Mouse (Mus musculus) liver, embryonic 16.5 days (tissue): Measurements from ENCODE around the gene Clec2g. TPM values are rescaled to one million over a fixed set of nuclear protein-coding genes. Genes with fewer than 3 reads are reported as not detected.
"Not testable (repeated sequence)": the region's sequence is repeated elsewhere in the genome, so short reads cannot be mapped to it uniquely, and the experiment has no call there.

Experiments
- ATAC-seq: fragments of 200-750 bp; cut with Nextera tagmentation; 2 replicates; pipeline ENCODE4 v1.8.0; 2017; ENCODE audit warnings: low read depth, mild to moderate bottlenecking, moderate number of reproducible peaks, moderate library complexity
- H3K27ac ChIP-seq: fragments of 300-500 bp; sonication (generic); 2 replicates; pipeline ENCODE4 v1.5.1; 2014; ENCODE audit warnings: mild to moderate bottlenecking, low read length
- H3K27me3 ChIP-seq: fragments of 300-500 bp; sonication (generic); 2 replicates; pipeline ENCODE4 v1.6.1; 2014; ENCODE audit warnings: low read depth, low read length, mixed read lengths; ENCODE audit not compliant: control insufficient read depth, insufficient read depth
- H3K36me3 ChIP-seq: fragments of 300-500 bp; sonication (generic); 2 replicates; pipeline ENCODE4 v1.6.1; 2014; ENCODE audit warnings: mild to moderate bottlenecking; ENCODE audit not compliant: control insufficient read depth, insufficient read depth
- H3K4me1 ChIP-seq: fragments of 300-500 bp; sonication (generic); 2 replicates; pipeline ENCODE4 v1.6.1; 2014; ENCODE audit warnings: low read depth, low read length, mixed read lengths; ENCODE audit not compliant: control insufficient read depth
- H3K4me2 ChIP-seq: fragments of 300-500 bp; sonication (generic); 2 replicates; pipeline ENCODE4 v1.6.1; 2014; ENCODE audit warnings: low read depth, low read length, mixed read lengths
- H3K4me3 ChIP-seq: fragments of 300-500 bp; sonication (generic); 2 replicates; pipeline ENCODE4 v1.5.1; 2014; ENCODE audit warnings: low read depth, mild to moderate bottlenecking, low read length
- H3K9ac ChIP-seq: fragments of 300-500 bp; sonication (generic); 2 replicates; pipeline ENCODE4 v1.6.1; 2014; ENCODE audit warnings: low read depth, low read length
- H3K9me3 ChIP-seq: fragments of 300-500 bp; sonication (generic); replicated peaks from 2 replicates; pipeline ENCODE4 v1.6.1; 2016; ENCODE audit warnings: low read length; ENCODE audit not compliant: control insufficient read depth
- WGBS: fragments of 180-500 bp; shearing (Covaris S2); extraction: QIAGEN DNeasy Blood & Tissue Kit; methylation state at CpG from one replicate; pipeline ENCODE4 v1.1.7; 2014; ENCODE audit not compliant: insufficient replicate concordance; 5-methylcytosine and 5-hydroxymethylcytosine counted together
- polyA plus RNA-seq: library from polyadenylated mRNA; unstranded; fragments of >200 nt; fragmentation: Nextera tagmentation; extraction: Ambion mirVana; gene quantifications from 2 replicates; pipeline ENCODE4 v1.2.1, GENCODE M21; 2015

Clec2g gene
- polyA plus RNA-seq, 1 experiment from 2014 or later: not detected

DNA sequence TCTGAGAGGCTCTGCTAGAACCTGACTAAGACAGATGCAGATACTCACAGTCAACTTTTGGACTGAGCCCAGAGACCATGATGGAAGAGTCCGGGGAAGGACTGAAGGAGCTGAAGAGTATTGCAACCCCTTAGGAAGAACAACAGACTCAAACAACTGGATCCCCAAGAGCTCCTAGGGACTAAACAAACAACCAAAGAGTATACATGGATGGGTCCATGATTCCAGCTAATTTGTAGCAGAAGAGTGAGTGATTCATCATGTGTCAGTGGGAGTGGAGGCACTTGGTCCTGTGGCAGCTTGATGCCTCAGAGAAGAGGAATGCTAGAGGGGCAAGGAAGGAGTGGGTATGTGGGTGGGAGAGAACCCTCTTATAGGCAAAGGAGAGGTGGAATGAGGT, 35.6 kb downstream of the Clec2g start:
- Histone ChIP-seq H3K4me3 (no peak overlapping the region), H3K36me3 (no peaks in the 10 kb centered on the region), H3K9ac (no peak overlapping the region), H3K27me3 (no peaks in the 10 kb centered on the region), H3K9me3 (no peaks in the 10 kb centered on the region), H3K4me2 (no peak overlapping the region), H3K27ac (no peak overlapping the region), H3K4me1 (no peaks in the 10 kb centered on the region)
- no peak for ATAC-seq
- WGBS: 69% methylated on average over 1 of the region's 1 CpGs

DNA sequence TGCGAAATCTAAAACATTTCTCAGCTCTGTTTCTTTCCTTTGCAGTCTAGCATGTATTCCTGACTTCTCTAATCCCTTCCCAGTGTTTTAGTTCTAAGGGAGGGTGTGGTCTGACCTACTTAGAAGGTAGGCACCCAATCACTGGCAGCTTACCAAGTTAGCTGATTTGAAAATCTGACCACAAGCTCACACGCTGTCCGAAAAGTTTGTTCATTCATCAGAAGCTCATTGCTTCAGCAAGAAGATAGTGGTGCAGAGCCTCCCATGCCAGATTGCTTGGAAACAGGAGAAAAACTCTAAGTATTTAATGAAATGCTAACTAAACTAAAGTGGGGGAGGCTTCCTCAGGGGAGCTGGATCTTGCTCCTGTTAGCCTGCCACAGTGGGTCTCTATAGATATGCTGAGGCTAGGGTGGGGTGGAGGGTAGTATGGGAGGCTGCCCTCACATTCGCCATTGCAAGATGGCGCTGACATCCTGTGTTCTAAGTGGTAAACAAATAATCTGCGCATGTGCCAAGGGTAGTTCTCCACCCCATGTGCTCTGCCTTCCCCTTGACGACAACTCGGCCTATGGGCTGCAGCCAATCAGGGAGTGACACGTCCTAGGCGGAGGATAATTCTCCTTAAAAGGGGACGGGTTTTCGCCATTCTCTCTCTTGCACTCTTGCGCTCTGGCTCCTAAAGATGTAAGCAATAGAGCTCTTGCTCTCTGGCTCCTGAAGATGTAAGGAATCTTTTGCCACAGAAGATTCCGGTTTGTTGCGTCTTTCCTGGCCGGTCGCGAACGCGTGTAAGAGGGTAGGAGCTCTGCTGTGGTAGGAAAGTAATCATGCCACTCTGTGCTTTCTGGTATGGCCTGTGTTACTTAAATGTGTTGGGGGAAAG, 36.6 kb downstream of the Clec2g start:
- H3K9me3 ChIP-seq, H3K27ac ChIP-seq, H3K4me1 ChIP-seq, H3K4me3 ChIP-seq, H3K9ac ChIP-seq, H3K4me2 ChIP-seq, ATAC-seq, H3K36me3 ChIP-seq, H3K27me3 ChIP-seq: not testable (repeated sequence)
- WGBS: 84% methylated on average over 20 of the region's 20 CpGs

DNA sequence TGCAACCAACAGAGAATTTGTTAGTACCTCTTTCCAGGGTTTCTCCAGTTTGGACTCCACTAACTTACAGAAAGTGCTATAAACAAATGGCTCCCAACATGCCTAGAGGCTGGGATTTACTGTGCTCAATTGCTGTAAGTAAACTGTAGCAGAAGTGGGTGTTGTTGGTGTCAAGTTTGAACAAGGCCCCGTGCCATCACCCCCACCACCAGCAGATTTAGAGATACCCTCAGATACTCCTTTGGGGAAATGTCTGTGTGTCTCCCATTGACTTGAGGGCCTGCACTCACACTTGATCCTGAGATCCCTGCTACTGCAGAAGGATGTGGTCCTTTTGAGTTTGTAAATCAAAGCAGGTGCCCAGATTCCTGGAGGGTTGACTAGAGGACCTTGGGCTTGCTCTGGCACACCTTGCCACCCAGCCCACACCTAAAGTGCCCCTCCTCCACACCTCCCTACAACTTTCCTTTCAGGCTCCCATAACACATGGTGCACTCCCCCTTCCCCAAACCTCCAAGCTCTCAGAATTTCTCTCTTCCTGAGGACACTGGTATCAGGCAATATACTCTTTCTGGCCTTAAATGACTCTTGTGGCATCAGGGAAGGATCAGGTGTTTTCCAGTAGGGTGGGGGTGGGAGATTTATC, 37.3 kb downstream of the Clec2g start:
- H3K4me1 ChIP-seq: no peaks in the 10 kb centered on the region
- H3K9ac ChIP-seq: no peak overlapping the region
- no peaks in the 10 kb centered on the region for H3K36me3 ChIP-seq
- H3K27ac ChIP-seq: no peak overlapping the region
- no peak for ATAC-seq
- H3K27me3 ChIP-seq: no peaks in the 10 kb centered on the region
- H3K4me3 ChIP-seq: no peak overlapping the region
- H3K4me2 ChIP-seq: no peak overlapping the region
- no peaks in the 10 kb centered on the region for H3K9me3 ChIP-seq
- WGBS: 46% methylated on average over 1 of the region's 1 CpGs

DNA sequence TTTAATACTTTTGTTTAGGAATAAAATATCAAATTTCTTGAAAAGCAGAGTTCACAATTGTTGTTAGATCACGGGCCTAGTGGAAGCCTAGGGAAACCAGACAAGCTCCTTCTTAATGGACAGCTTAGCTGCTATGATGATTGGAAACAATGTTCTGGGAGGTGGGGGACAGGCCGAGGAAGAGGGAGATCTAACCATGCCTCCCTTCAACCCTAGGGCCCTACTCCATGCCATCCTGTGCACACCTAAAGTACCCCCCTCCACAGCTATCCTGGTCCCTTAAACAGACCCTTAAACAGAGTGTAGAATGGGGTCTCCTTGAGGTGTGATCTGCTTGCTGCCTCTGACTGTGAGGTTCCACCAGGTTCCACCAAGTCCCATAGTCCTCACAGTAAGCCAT, 38.0 kb downstream of the Clec2g start:
- no peaks in the 10 kb centered on the region for H3K36me3 ChIP-seq
- no peaks in the 10 kb centered on the region for H3K4me1 ChIP-seq
- H3K27ac ChIP-seq: no peak overlapping the region
- WGBS: 43% methylated on average over 2 of the region's 2 CpGs
- no peak for ATAC-seq
- H3K9me3 ChIP-seq: no peaks in the 10 kb centered on the region
- H3K27me3 ChIP-seq: no peaks in the 10 kb centered on the region
- H3K4me2 ChIP-seq: no peak overlapping the region
- no peak overlapping the region for H3K9ac ChIP-seq
- no peak overlapping the region for H3K4me3 ChIP-seq

DNA sequence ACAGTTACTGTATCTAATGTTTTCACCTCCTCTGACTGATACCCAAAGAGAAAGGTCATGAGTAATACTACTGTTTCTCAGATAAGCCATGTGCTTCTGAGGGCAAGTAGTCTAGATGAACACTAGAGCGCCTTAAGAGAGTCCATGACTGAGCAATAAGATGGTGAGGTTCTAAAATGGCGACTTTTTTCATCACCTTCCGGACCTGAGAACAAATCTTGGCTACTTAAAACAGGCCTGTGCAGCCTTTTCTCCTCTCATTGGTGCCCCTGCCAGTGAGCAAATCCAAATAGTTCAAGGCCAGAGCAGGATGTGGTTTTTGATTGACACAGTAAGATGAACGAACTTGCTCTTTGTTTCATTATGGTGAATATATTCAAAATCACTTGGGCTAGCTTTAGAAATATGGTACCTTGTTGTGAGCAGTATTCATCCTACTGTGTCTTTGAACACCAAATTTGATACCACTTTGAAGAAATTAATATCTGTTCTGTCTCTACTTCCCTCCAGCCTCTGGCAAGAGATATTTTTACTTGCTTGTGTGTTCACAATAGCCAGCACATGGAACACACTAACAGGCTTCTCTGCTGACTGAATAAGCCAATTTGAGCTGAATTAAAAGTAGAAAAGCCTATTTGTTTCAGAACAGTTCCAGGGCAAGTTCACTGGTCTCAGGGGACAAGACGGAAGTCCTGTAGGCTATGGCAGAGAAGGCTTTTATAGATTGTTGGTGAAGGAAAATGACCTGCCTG, 38.7 kb downstream of the Clec2g start:
- Histone ChIP-seq H3K27ac (no peak overlapping the region), H3K4me2 (no peak overlapping the region), H3K9ac (no peak overlapping the region), H3K36me3 (no peaks in the 10 kb centered on the region), H3K9me3 (no peaks in the 10 kb centered on the region), H3K4me1 (no peaks in the 10 kb centered on the region), H3K4me3 (no peak overlapping the region), H3K27me3 (no peaks in the 10 kb centered on the region)
- ATAC-seq: no peak
- WGBS: 63% methylated on average over 5 of the region's 5 CpGs

DNA sequence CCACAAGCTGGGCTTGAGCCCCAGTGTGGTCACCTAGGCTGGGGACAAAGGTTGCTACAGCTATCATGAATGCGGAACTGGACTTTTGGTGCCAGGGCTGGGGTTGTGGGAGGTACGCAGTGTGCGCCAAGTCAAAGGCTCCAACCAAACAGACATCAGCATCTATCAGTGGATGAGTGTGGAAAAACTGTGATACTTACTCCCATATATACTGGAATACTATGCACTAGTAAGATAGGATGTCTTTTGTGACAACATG, 39.2 kb downstream of the Clec2g start:
- Histone ChIP-seq H3K27me3 (no peaks in the 10 kb centered on the region), H3K9ac (no peak overlapping the region), H3K4me3 (no peak overlapping the region), H3K4me2 (no peak overlapping the region), H3K27ac (no peak overlapping the region), H3K36me3 (no peaks in the 10 kb centered on the region), H3K4me1 (no peaks in the 10 kb centered on the region), H3K9me3 (no peaks in the 10 kb centered on the region)
- ATAC-seq: no peak
- WGBS: 85% methylated on average over 3 of the region's 3 CpGs

DNA sequence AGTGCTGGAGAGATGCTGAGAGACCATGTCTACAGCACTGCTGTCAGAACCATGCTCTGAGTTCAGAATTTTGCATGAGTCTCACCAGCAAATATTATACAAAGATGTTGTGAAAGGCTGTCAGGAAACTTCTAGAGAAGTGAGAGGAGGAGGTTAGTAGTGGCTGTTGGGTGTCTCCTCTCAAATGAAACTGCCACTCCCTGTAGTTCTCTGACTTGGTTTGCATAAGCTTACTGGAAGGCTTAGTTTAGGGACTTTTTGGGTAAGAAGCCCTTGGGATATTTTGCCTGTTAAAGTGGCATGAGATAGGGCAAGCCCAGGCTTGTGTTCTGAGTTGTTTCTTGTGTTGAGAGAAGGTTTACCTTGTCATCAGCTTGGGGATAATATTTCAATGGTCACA, 40.7 kb downstream of the Clec2g start:
- not testable (repeated sequence) for ATAC-seq, H3K4me2 ChIP-seq, H3K27me3 ChIP-seq, H3K9me3 ChIP-seq, H3K9ac ChIP-seq, H3K4me1 ChIP-seq, H3K4me3 ChIP-seq, H3K36me3 ChIP-seq, H3K27ac ChIP-seq

DNA sequence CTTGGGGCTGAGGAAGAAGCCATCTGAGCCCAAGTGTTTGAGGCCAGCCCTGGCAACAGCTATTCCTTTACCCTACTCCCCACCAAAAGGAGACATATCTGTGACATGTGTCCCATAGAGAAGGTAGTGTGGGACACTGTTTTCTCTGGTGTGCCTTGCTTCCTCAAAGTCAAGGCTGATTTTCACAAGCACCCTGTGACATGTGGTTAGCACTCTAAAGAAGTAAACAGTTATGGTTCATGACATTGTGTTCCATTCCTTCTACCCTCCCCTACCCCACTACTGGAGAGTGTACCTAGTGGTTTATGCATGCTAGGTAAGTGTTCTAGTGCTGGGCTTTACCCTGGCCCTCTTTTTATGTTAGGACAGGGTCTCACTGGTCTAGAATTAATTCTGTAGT, 42.0 kb downstream of the Clec2g start:
- H3K4me3 ChIP-seq: no peak overlapping the region
- H3K36me3 ChIP-seq: no peaks in the 10 kb centered on the region
- no peak overlapping the region for H3K27ac ChIP-seq
- H3K9ac ChIP-seq: no peak overlapping the region
- no peaks in the 10 kb centered on the region for H3K9me3 ChIP-seq
- ATAC-seq: no peak
- H3K4me1 ChIP-seq: no peaks in the 10 kb centered on the region
- no peak overlapping the region for H3K4me2 ChIP-seq
- H3K27me3 ChIP-seq: no peaks in the 10 kb centered on the region

DNA sequence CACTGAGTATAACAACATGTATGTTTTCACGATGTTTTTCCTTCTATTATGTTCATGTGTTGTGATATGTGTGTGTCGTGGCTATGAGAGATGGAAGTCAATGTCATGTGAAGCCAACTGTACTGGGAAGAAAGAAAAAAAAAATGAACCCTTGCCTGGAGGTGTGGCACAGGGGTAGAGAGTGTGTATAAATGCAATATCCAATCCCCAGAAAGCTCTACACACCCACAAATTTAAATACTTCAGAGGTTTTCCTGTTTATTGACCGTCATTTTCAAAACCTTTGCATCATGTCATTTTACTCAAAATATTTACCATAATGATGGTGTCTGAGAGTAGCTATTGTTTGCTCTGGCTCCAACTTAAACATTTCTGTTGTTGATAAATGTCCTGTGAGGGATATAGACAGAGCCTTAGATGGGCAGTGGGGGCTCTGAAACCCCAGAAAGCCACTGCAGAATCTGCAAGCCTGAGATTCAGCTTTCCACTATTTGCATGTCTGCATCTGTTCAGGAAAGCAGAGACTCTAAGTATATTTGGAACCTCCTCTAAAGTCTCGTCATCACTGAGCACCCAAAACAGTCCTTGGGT, 47.9 kb downstream of the Clec2g start:
- not testable (repeated sequence) for H3K36me3 ChIP-seq, H3K9ac ChIP-seq, H3K4me2 ChIP-seq, H3K27ac ChIP-seq, H3K27me3 ChIP-seq, ATAC-seq, H3K4me3 ChIP-seq, H3K9me3 ChIP-seq, H3K4me1 ChIP-seq
- 56% methylated on average over 4 of the region's 4 CpGs for WGBS
